Mouse (Mus musculus) C2C12 (cell line): ENCODE results near the gene G3bp1.

Source experiments
- CEBPB ChIP-seq: IDR thresholded peaks from one replicate; pipeline ENCODE4 v1.6.1; 2011; ENCODE audit warnings: low read depth, mild to moderate bottlenecking, control low read depth, moderate library complexity
- CTCF ChIP-seq: IDR thresholded peaks from one replicate; pipeline ENCODE4 v1.5.1; 2011; ENCODE audit not compliant: control insufficient read depth, insufficient read depth, insufficient read length
- FOSL1 ChIP-seq: IDR thresholded peaks from one replicate; pipeline ENCODE4 v1.8.0; 2011; ENCODE audit warnings: mild to moderate bottlenecking, low read length; ENCODE audit not compliant: poor library complexity, insufficient read depth, severe bottlenecking
- MAX ChIP-seq: IDR thresholded peaks from one replicate; pipeline ENCODE4 v1.6.1; 2011; ENCODE audit warnings: mild to moderate bottlenecking, control low read depth
- MYOD1 ChIP-seq: IDR thresholded peaks from one replicate; pipeline ENCODE4 v1.6.1; 2011; ENCODE audit warnings: low read depth; ENCODE audit not compliant: control insufficient read depth, insufficient read length
- MYOG ChIP-seq: IDR thresholded peaks from one replicate; pipeline ENCODE4 v1.6.1; 2011; ENCODE audit not compliant: control insufficient read depth, insufficient read length; ENCODE audit errors: extremely low read depth
- USF1 ChIP-seq: IDR thresholded peaks from one replicate; pipeline ENCODE4 v1.6.1; 2011; ENCODE audit warnings: low read depth, mild to moderate bottlenecking, control low read depth, moderate library complexity

DNA sequence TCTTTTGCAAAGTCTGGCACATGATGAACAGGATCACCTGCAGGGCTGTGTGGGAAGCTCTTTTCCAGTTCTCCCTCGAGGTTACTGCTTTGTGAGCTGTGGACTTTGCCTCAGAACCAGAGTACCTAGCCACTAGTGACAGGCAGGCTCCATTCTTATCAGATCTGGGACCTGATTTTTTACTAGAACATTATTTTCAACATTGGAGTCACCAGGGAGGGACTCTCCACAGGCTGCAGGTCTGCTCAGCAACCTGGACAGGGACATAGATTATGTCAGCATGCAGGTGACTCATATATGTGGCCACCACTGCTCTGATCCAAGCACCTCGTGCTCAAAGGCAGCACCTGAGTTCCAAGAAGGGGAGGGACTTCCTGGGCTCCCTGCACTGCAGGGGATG is 14.3 kb upstream of the G3bp1 start:
- TF ChIP-seq CTCF: no peak
- no peak for TF ChIP-seq MAX
- TF ChIP-seq CEBPB: no peak
- TF ChIP-seq USF1: no peak
- TF ChIP-seq MYOD1: no peak
- no peak for TF ChIP-seq MYOG
- no peak for TF ChIP-seq FOSL1
